Mouse (Mus musculus): ENCODE data around the gene Myh3.

Myh3 gene

GRCm38 (mm10) chr11:67141031-67141430 is 62.9 kb downstream of the Myh3 start:
- in situ Hi-C loops (cut with MboI, MseI), result no loop called here

- in situ Hi-C loops (cut with MboI, MseI), result no loop called here
These were observed 63.9 kb downstream of the Myh3 start for GRCm38 (mm10) chr11:67142047-67142446.

GRCm38 (mm10) chr11:67143065-67143464 is 65.0 kb downstream of the Myh3 start:
- in situ Hi-C loops (cut with MboI, MseI), result no loop called here

- in situ Hi-C loops (cut with MboI, MseI), result no loop called here
These were observed 65.9 kb downstream of the Myh3 start for GRCm38 (mm10) chr11:67143863-67144498.

GRCm38 (mm10) chr11:67144559-67145265 is 66.6 kb downstream of the Myh3 start:
- in situ Hi-C loops (cut with MboI, MseI), result no loop called here

- in situ Hi-C loops (cut with MboI, MseI), result no loop called here
These were observed 67.6 kb downstream of the Myh3 start for GRCm38 (mm10) chr11:67145482-67146408.

GRCm38 (mm10) chr11:67146409-67147282 is 68.5 kb downstream of the Myh3 start:
- in situ Hi-C loops (cut with MboI, MseI), result no loop called here

- in situ Hi-C loops (cut with MboI, MseI), result no loop called here
These were observed 69.3 kb downstream of the Myh3 start for GRCm38 (mm10) chr11:67147283-67147921.

- in situ Hi-C loops (cut with MboI, MseI), result no loop called here
These were observed 70.3 kb downstream of the Myh3 start for GRCm38 (mm10) chr11:67148286-67149012.

- in situ Hi-C loops (cut with MboI, MseI), result loop anchor here (10.0 kb wide), 1 partner anchor 1515 kb away; no protein-coding TSS in a partner anchor
These were observed 72.1 kb downstream of the Myh3 start for GRCm38 (mm10) chr11:67150237-67150636.

- in situ Hi-C loops (cut with MboI, MseI), result loop anchor here (10.0 kb wide), 1 partner anchor 1516 kb away; no protein-coding TSS in a partner anchor
These were observed 73.1 kb downstream of the Myh3 start for GRCm38 (mm10) chr11:67151159-67151558.
